Mouse (Mus musculus) liver, embryonic 15.5 days (tissue): ENCODE measurements around the gene Mtfr1l. TPM values are rescaled to one million over a fixed set of nuclear protein-coding genes. Genes with fewer than 3 reads are reported as not detected.

Experiments
- ATAC-seq: fragments of 200-750 bp; cut with Nextera tagmentation; 2 replicates; pipeline ENCODE4 v1.8.0; 2017; ENCODE audit warnings: moderate number of reproducible peaks, mild to moderate bottlenecking, moderate library complexity; ENCODE audit not compliant: insufficient read depth
- H3K27ac ChIP-seq: fragments of 300-500 bp; sonication (generic); replicated peaks from 2 replicates; pipeline ENCODE4 v1.5.1; 2015; ENCODE audit warnings: mild to moderate bottlenecking, inconsistent platforms
- H3K27me3 ChIP-seq: fragments of 300-500 bp; sonication (generic); 2 replicates; pipeline ENCODE4 v1.6.1; 2015; ENCODE audit warnings: mild to moderate bottlenecking, inconsistent platforms
- H3K36me3 ChIP-seq: fragments of 300-500 bp; sonication (generic); replicated peaks from 2 replicates; pipeline ENCODE4 v1.6.1; 2015; ENCODE audit warnings: moderate library complexity, mild to moderate bottlenecking, inconsistent platforms
- H3K4me1 ChIP-seq: fragments of 300-500 bp; sonication (generic); replicated peaks from 2 replicates; pipeline ENCODE4 v1.6.1; 2015; ENCODE audit warnings: inconsistent platforms
- H3K4me2 ChIP-seq: fragments of 300-500 bp; sonication (generic); 2 replicates; pipeline ENCODE4 v1.6.1; 2015; ENCODE audit warnings: moderate library complexity, mild to moderate bottlenecking, inconsistent platforms
- H3K4me3 ChIP-seq: fragments of 300-500 bp; sonication (generic); replicated peaks from 2 replicates; pipeline ENCODE4 v1.5.1; 2015; ENCODE audit warnings: mild to moderate bottlenecking, inconsistent platforms
- H3K9ac ChIP-seq: fragments of 300-500 bp; sonication (generic); 2 replicates; pipeline ENCODE4 v1.6.1; 2015; ENCODE audit warnings: moderate library complexity, mild to moderate bottlenecking, inconsistent platforms
- H3K9me3 ChIP-seq: fragments of 300-500 bp; sonication (generic); replicated peaks from 2 replicates; pipeline ENCODE4 v1.6.1; 2016; ENCODE audit warnings: inconsistent platforms
- WGBS: fragments of 180-500 bp; shearing (Covaris S2); methylation state at CpG from one replicate; pipeline ENCODE4 v1.1.7; 2015; ENCODE audit warnings: mixed read lengths; ENCODE audit not compliant: insufficient replicate concordance; 5-methylcytosine and 5-hydroxymethylcytosine counted together
- polyA plus RNA-seq: library from polyadenylated mRNA; unstranded; fragments of >200 nt; fragmentation: Nextera tagmentation; extraction: Ambion mirVana; gene quantifications from 2 replicates; pipeline ENCODE4 v1.2.1, GENCODE M21; 2015

Gene Mtfr1l
- polyA plus RNA-seq, 1 experiment from 2014 or later, result 40.3 TPM

- H3K27me3 ChIP-seq, result peaks cover 24% of the 10 kb centered on the region; the same call in 1 of the 2 replicates
- H3K4me2 ChIP-seq, result no peak overlapping the region
- no peaks in the 10 kb centered on the region for H3K36me3 ChIP-seq
- H3K4me1 ChIP-seq, result peaks cover 28% of the 10 kb centered on the region
- H3K9ac ChIP-seq, result no peak overlapping the region
- no peaks in the 10 kb centered on the region for H3K9me3 ChIP-seq
- no peak overlapping the region for H3K4me3 ChIP-seq
- no peak for ATAC-seq
- H3K27ac ChIP-seq, result no peak overlapping the region
- WGBS, result 67% methylated on average over 5 of the region's 5 CpGs
Measured at GRCm38 (mm10) chr4:134485151-134485900, 49.9 kb downstream of the Mtfr1l start.

- H3K4me1 ChIP-seq, result peaks cover 21% of the 10 kb centered on the region
- H3K9me3 ChIP-seq, result no peaks in the 10 kb centered on the region
- H3K36me3 ChIP-seq, result no peaks in the 10 kb centered on the region
- peaks cover 24% of the 10 kb centered on the region; the same call in 1 of the 2 replicates for H3K27me3 ChIP-seq
- no peak for ATAC-seq
- 66% methylated on average over 10 of the region's 10 CpGs for WGBS
- no peak overlapping the region for H3K9ac ChIP-seq
- no peak overlapping the region for H3K4me2 ChIP-seq
- H3K27ac ChIP-seq, result no peak overlapping the region
- H3K4me3 ChIP-seq, result no peak overlapping the region
Measured at GRCm38 (mm10) chr4:134484231-134484630, 51.0 kb downstream of the Mtfr1l start.

GRCm38 (mm10) chr4:134483696-134484095, 51.5 kb downstream of the Mtfr1l start:
- H3K4me2 ChIP-seq, result no peak overlapping the region
- H3K9me3 ChIP-seq, result no peaks in the 10 kb centered on the region
- no peak overlapping the region for H3K9ac ChIP-seq
- no peak for ATAC-seq
- peaks cover 24% of the 10 kb centered on the region; the same call in 1 of the 2 replicates for H3K27me3 ChIP-seq
- no peak overlapping the region for H3K27ac ChIP-seq
- no peaks in the 10 kb centered on the region for H3K36me3 ChIP-seq
- H3K4me3 ChIP-seq, result no peak overlapping the region
- WGBS, result 48% methylated on average over 6 of the region's 6 CpGs
- peaks cover 21% of the 10 kb centered on the region for H3K4me1 ChIP-seq

GRCm38 (mm10) chr4:134483078-134483688, 52.0 kb downstream of the Mtfr1l start:
- H3K9me3 ChIP-seq, result no peaks in the 10 kb centered on the region
- no peak overlapping the region for H3K27ac ChIP-seq
- WGBS, result 48% methylated on average over 6 of the region's 6 CpGs
- H3K36me3 ChIP-seq, result no peaks in the 10 kb centered on the region
- H3K4me1 ChIP-seq, result peaks cover 23% of the 10 kb centered on the region
- H3K27me3 ChIP-seq, result peaks cover 24% of the 10 kb centered on the region; the same call in 1 of the 2 replicates
- H3K9ac ChIP-seq, result no peak overlapping the region
- no peak for ATAC-seq
- no peak overlapping the region for H3K4me3 ChIP-seq
- H3K4me2 ChIP-seq, result no peak overlapping the region

GRCm38 (mm10) chr4:134482442-134482841, 52.7 kb downstream of the Mtfr1l start:
- 67% methylated on average over 8 of the region's 8 CpGs for WGBS
- ATAC-seq, result no peak
- no peaks in the 10 kb centered on the region for H3K9me3 ChIP-seq
- H3K36me3 ChIP-seq, result no peaks in the 10 kb centered on the region
- peaks cover 24% of the 10 kb centered on the region; the same call in 1 of the 2 replicates for H3K27me3 ChIP-seq
- H3K27ac ChIP-seq, result no peak overlapping the region
- H3K4me2 ChIP-seq, result no peak overlapping the region
- no peak overlapping the region for H3K4me3 ChIP-seq
- H3K9ac ChIP-seq, result no peak overlapping the region
- H3K4me1 ChIP-seq, result peaks cover 21% of the 10 kb centered on the region

GRCm38 (mm10) chr4:134481270-134481669, 53.9 kb downstream of the Mtfr1l start:
- 44% methylated on average over 6 of the region's 6 CpGs for WGBS

GRCm38 (mm10) chr4:134480864-134481263, 54.3 kb downstream of the Mtfr1l start:
- ATAC-seq, result no peak
- peaks cover 24% of the 10 kb centered on the region; the same call in 1 of the 2 replicates for H3K27me3 ChIP-seq
- H3K9ac ChIP-seq, result no peak overlapping the region
- WGBS, result 17% methylated on average over 6 of the region's 6 CpGs
- H3K27ac ChIP-seq, result no peak overlapping the region
- H3K36me3 ChIP-seq, result peaks cover 13% of the 10 kb centered on the region; the same call in 1 of the 2 replicates
- no peak overlapping the region for H3K4me3 ChIP-seq
- H3K4me1 ChIP-seq, result peaks cover 25% of the 10 kb centered on the region
- H3K4me2 ChIP-seq, result no peak overlapping the region
- H3K9me3 ChIP-seq, result no peaks in the 10 kb centered on the region

More at GRCm38 (mm10) chr4:134481270-134481669, 53.9 kb downstream of the Mtfr1l start:
- Histone ChIP-seq H3K36me3 (peaks cover 9% of the 10 kb centered on the region; the same call in 1 of the 2 replicates), H3K4me2 (no peak overlapping the region), H3K27ac (no peak overlapping the region), H3K4me3 (no peak overlapping the region), H3K27me3 (peaks cover 24% of the 10 kb centered on the region; the same call in 1 of the 2 replicates), H3K9me3 (no peaks in the 10 kb centered on the region), H3K9ac (no peak overlapping the region), H3K4me1 (peaks cover 26% of the 10 kb centered on the region)
- no peak for ATAC-seq

GRCm38 (mm10) chr4:134479839-134480238, 55.3 kb downstream of the Mtfr1l start:
- Histone ChIP-seq H3K36me3 (peaks cover 23% of the 10 kb centered on the region), H3K4me2 (no peak overlapping the region), H3K27ac (no peak overlapping the region), H3K4me1 (peaks cover 20% of the 10 kb centered on the region), H3K4me3 (no peak overlapping the region), H3K9me3 (no peaks in the 10 kb centered on the region), H3K9ac (no peak overlapping the region), H3K27me3 (peaks cover 24% of the 10 kb centered on the region; the same call in 1 of the 2 replicates)
- WGBS, result 76% methylated on average over 4 of the region's 4 CpGs
- no peak for ATAC-seq

- no peak overlapping the region for H3K4me3 ChIP-seq
- no peak overlapping the region for H3K27ac ChIP-seq
- no peak overlapping the region for H3K4me2 ChIP-seq
- ATAC-seq, result peak; percentile 53; the same call in 1 of the 2 replicates
- no peaks in the 10 kb centered on the region for H3K9me3 ChIP-seq
- H3K27me3 ChIP-seq, result peaks cover 9% of the 10 kb centered on the region; the same call in 1 of the 2 replicates
- peaks cover 38% of the 10 kb centered on the region for H3K36me3 ChIP-seq
- H3K4me1 ChIP-seq, result peaks cover 17% of the 10 kb centered on the region
- H3K9ac ChIP-seq, result no peak overlapping the region
- 4% methylated on average over 9 of the region's 9 CpGs for WGBS
Measured at GRCm38 (mm10) chr4:134478031-134478430, 57.2 kb downstream of the Mtfr1l start.

GRCm38 (mm10) chr4:134476899-134477298, 58.3 kb downstream of the Mtfr1l start:
- ATAC-seq, result no peak
- no peak overlapping the region for H3K27ac ChIP-seq
- peaks cover 49% of the 10 kb centered on the region for H3K36me3 ChIP-seq
- no peak overlapping the region for H3K4me3 ChIP-seq
- peaks cover 17% of the 10 kb centered on the region for H3K4me1 ChIP-seq
- no peaks in the 10 kb centered on the region for H3K27me3 ChIP-seq
- 87% methylated on average over 8 of the region's 8 CpGs for WGBS
- H3K4me2 ChIP-seq, result no peak overlapping the region
- H3K9ac ChIP-seq, result no peak overlapping the region
- H3K9me3 ChIP-seq, result no peaks in the 10 kb centered on the region
